Mouse (Mus musculus): Measurements from ENCODE around the gene Fitm1. TPM values are rescaled to one million over a fixed set of nuclear protein-coding genes. Genes with fewer than 3 reads are reported as not detected.

Gene Fitm1
- total and polyA plus RNA-seq, 3 experiments = not detected

- H3K79me2 ChIP-seq (replicated peaks; ENCODE audit: control insufficient read depth, extremely low read depth, insufficient read depth, poor library complexity, severe bottlenecking) = no peaks in the 10 kb centered on the region
- no peak overlapping the region for H3K4me2 ChIP-seq (ENCODE audit: insufficient read depth, low read depth, poor library complexity, severe bottlenecking)
- TF ChIP-seq CHD2 (IDR thresholded peaks at IDR 0.05; ENCODE audit: low read length) (no peak), MXI1 (IDR thresholded peaks at IDR 0.05; ENCODE audit: low read depth, low read length) (no peak)
- no peak overlapping the region for H3K4me3 ChIP-seq (replicated peaks in 1 of 3; ENCODE audit: low read depth in 2 of 3, low read length in 2 of 3, poor library complexity in 1 of 3)
- H3K27ac ChIP-seq (ENCODE audit: insufficient read depth, low read depth) = no peak overlapping the region
- in situ Hi-C loops (cut with MboI; ENCODE audit: low pct_ligation_motif_present, low pct_unique_long_range_greater_than_20kb, low sequenced_read_pairs) (no loop called here), dilution Hi-C loops (cut with MboI; ENCODE audit: extremely low pct_ligation_motif_present, extremely low pct_unique_long_range_greater_than_20kb, low sequenced_read_pairs) (no loop called here)
- DNase-seq (ENCODE audit: extremely low read depth) = no peak
- peaks cover 32 to 50% of the 10 kb centered on the region in 2 experiments for H3K36me3 ChIP-seq (replicated peaks in 1 of 2; ENCODE audit: control insufficient read depth in 1 of 2, insufficient read depth in 1 of 2, low read length in 1 of 2)
- no peak overlapping the region for H3K9ac ChIP-seq (ENCODE audit: insufficient read depth, low read depth)
- H3K9me3 ChIP-seq (replicated peaks; ENCODE audit: low read length) = no peaks in the 10 kb centered on the region
- no peaks in the 10 kb centered on the region for H3K27me3 ChIP-seq (replicated peaks)
- peaks cover 0 to 7% of the 10 kb centered on the region in 2 experiments; a peak in 2 of 4 replicates for H3K4me1 ChIP-seq (ENCODE audit: control insufficient read depth in 1 of 2, insufficient read depth in 2 of 2)
Observed at GRCm38 (mm10) chr14:55551347-55551746, 24.1 kb upstream of the Fitm1 start.

GRCm38 (mm10) chr14:55551794-55552193 lies 23.6 kb upstream of the Fitm1 start:
- no peaks in the 10 kb centered on the region for H3K79me2 ChIP-seq (replicated peaks; ENCODE audit: control insufficient read depth, extremely low read depth, insufficient read depth, poor library complexity, severe bottlenecking)
- TF ChIP-seq NELFE (IDR thresholded peaks at IDR 0.05; ENCODE audit: low read depth, low read length) (no peak), UBTF (IDR thresholded peaks at IDR 0.05; ENCODE audit: low read depth, low read length) (no peak), MYC (IDR thresholded peaks at IDR 0.05; ENCODE audit: low read depth, low read length) (no peak), ELF1 (IDR thresholded peaks at IDR 0.05; ENCODE audit: low read depth, low read length) (no peak), CTCF (conservative IDR thresholded peaks at IDR 0.05 in 1 of 2, IDR thresholded peaks at IDR 0.05 in 1 of 2; ENCODE audit: low read depth in 2 of 2, low read length in 2 of 2) (no peak), GABPA (IDR thresholded peaks at IDR 0.05; ENCODE audit: insufficient replicate concordance, low read depth, low read length) (no peak), TBP (conservative IDR thresholded peaks at IDR 0.05; ENCODE audit: low read depth, low read length) (no peak), ZMIZ1 (IDR thresholded peaks at IDR 0.05; ENCODE audit: low read depth, low read length) (no peak), POLR2AphosphoS2 (IDR thresholded peaks at IDR 0.05; ENCODE audit: low read depth, low read length) (no peak), MEF2A (IDR thresholded peaks at IDR 0.05; ENCODE audit: borderline replicate concordance, low read depth, low read length) (no peak), JUN (IDR thresholded peaks at IDR 0.05; ENCODE audit: insufficient read depth, low read depth, low read length) (no peak), RAD21 (IDR thresholded peaks at IDR 0.05; ENCODE audit: low read depth, low read length) (no peak), ETS1 (conservative IDR thresholded peaks at IDR 0.05; ENCODE audit: low read depth, low read length) (no peak), USF1 (IDR thresholded peaks at IDR 0.05; ENCODE audit: low read depth, low read length) (no peak), E2F4 (IDR thresholded peaks at IDR 0.05; ENCODE audit: insufficient replicate concordance, low read depth, low read length) (no peak)
- H3K36me3 ChIP-seq (replicated peaks in 1 of 2; ENCODE audit: control insufficient read depth in 1 of 2, insufficient read depth in 1 of 2, low read length in 1 of 2) = peaks cover 29 to 46% of the 10 kb centered on the region in 2 experiments
- in situ Hi-C loops (cut with MboI; ENCODE audit: low pct_ligation_motif_present, low pct_unique_long_range_greater_than_20kb, low sequenced_read_pairs) = no loop called here
- H3K9me3 ChIP-seq (replicated peaks; ENCODE audit: low read length) = no peaks in the 10 kb centered on the region
- DNase-seq (ENCODE audit: extremely low read depth) = no peak
- H3K27ac ChIP-seq (ENCODE audit: insufficient read depth, low read depth) = no peak overlapping the region
- no peak overlapping the region for H3K9ac ChIP-seq (ENCODE audit: insufficient read depth, low read depth)
- H3K4me2 ChIP-seq (ENCODE audit: insufficient read depth, low read depth, poor library complexity, severe bottlenecking) = no peak overlapping the region
- H3K4me1 ChIP-seq (ENCODE audit: control insufficient read depth in 1 of 2, insufficient read depth in 2 of 2) = peaks cover 0 to 9% of the 10 kb centered on the region in 2 experiments; a peak in 2 of 4 replicates
- no peaks in the 10 kb centered on the region for H3K27me3 ChIP-seq (replicated peaks)
- no peak overlapping the region for H3K4me3 ChIP-seq (replicated peaks in 1 of 3; ENCODE audit: low read depth in 2 of 3, low read length in 2 of 3, poor library complexity in 1 of 3)
- dilution Hi-C loops (cut with MboI; ENCODE audit: extremely low pct_ligation_motif_present, extremely low pct_unique_long_range_greater_than_20kb, low sequenced_read_pairs) = no loop called here
